Mouse (Mus musculus): Measurements from ENCODE around the gene Mrpl16.

Gene Mrpl16

GRCm38 (mm10) chr19:11770205-11770892 lies at the start of gene Mrpl16:
Mrpl16 (plus strand) TSS chr19:11770391.
- DNase-seq = peak; percentile 91 to 92

DNA sequence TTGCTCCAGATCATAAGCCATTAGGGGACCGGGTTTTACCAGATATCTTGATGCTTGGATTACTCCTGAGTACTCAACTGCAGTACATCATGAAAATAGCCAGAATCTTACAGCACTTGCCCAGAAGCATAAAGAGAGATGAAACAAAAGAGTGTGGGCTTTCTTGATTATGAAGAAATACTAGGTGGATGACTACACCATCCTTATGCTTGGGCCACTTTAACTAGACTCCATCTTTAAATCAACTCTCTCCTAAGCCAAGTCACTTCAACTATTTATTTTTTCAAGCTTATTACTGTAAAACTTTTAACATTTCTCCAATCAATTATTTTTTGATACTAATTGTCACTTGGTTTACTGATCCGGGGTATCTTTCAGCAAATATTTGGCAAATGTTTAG lies 46.3 kb upstream of the Mrpl16 start:
- no peak for DNase-seq

DNA sequence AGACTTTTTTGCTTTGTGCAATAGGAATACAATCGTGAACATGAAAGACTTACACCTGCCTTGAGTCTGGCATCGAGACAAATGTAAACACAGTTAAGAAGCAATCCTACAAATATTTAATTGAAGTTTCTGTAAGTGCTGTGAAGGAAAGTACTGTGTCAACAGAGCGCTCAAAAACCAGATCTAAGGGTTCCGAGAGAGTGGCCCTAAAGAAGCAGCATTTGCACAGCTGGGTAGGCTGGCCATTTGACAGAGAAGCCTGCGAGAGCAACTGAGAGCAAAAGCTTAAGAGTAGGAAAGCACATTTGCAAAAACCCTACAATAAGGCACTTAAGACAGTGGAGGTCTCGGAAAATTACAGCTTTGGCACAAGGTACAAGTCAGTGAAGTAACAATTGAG lies 45.9 kb upstream of the Mrpl16 start:
- no peak for DNase-seq

- no peak for DNase-seq
These were observed 44.3 kb upstream of the Mrpl16 start for GRCm38 (mm10) chr19:11725915-11726314.

GRCm38 (mm10) chr19:11727304-11727703 lies 42.9 kb upstream of the Mrpl16 start:
- DNase-seq = no peak

GRCm38 (mm10) chr19:11730278-11730677 lies 39.9 kb upstream of the Mrpl16 start:
- no peak for DNase-seq

GRCm38 (mm10) chr19:11736455-11736854 lies 33.7 kb upstream of the Mrpl16 start:
- no peak for DNase-seq

GRCm38 (mm10) chr19:11745680-11746079 lies 24.5 kb upstream of the Mrpl16 start:
- DNase-seq = no peak

DNA sequence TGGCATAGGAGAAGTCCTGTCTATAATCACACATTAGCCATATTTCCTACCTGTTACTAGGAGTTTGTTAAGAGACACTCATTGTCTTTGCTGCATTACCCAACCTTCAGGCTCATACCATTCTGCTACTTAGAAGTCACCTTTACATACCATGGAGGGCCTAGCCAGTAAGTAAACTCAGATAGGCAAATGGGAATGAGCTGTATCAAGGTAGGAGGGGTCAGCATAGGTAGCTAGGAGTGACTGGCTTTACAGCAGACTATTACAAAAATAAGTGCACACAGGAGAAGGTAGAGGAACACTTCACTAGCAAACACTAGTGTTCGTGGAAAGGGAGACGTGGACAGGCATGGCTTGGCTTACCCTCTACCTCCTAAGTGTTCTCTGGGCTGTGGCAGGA lies 22.9 kb upstream of the Mrpl16 start, which contains the start of gene Gif:
Gene Gif, plus strand, starts transcription at position 257 of the 400 bp plus-strand sequence.
- no peak for DNase-seq

DNA sequence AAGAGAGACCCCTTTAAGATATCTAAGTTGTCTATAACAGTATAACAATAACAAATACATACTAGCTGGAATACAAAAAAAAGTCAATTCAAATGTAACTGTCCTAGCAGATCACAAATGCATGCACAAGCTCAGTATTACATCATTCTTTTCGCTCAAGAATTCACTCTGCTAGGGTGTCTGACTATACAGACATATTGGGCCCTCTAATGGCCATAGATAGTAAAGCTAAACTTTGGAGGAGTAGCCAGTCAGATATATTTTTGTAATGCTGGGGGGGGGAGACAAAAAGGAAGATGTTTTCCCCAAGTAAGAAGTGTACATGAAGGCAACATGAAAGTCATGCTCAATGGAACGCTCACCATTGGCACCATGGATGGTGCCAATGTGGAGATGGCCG lies 5.1 kb upstream of the Mrpl16 start:
- no peak for DNase-seq

- no peak for DNase-seq
These were observed 3.8 kb upstream of the Mrpl16 start for GRCm38 (mm10) chr19:11766413-11766812.

GRCm38 (mm10) chr19:11768163-11768562 lies 2.0 kb upstream of the Mrpl16 start:
- DNase-seq = peak in 1 of 2 experiments; percentile 39

DNA sequence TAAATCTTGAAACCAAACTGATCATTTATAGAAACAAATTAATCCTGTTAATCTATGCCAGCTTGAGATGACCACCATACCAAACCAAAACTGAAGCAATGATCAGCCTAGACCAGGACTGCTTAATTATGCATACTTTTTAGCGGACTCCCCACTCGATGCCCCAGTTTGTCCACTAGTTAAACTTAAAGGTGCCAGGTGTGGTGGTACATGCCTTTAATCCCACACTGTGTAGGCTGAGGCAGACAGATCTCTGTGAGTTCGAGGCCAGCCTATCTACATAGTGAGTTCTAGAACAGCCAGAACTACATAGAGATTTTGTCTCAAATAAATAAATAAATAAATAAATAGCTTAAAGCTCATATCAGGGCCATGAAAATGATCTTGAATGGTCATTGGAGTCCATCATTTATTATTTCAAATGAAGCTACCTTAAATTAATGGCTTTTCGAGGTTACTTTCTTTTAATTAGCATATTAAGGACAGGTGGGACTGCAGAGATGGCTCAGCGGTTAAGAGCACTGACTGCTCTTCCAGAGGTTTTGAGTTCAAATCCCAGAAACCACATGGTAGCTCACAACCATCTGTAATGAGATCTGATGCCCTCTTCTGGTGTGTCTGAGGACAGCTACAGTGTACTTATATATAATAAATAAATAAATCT lies 802 bp upstream of the Mrpl16 start:
- DNase-seq = no peak

DNA sequence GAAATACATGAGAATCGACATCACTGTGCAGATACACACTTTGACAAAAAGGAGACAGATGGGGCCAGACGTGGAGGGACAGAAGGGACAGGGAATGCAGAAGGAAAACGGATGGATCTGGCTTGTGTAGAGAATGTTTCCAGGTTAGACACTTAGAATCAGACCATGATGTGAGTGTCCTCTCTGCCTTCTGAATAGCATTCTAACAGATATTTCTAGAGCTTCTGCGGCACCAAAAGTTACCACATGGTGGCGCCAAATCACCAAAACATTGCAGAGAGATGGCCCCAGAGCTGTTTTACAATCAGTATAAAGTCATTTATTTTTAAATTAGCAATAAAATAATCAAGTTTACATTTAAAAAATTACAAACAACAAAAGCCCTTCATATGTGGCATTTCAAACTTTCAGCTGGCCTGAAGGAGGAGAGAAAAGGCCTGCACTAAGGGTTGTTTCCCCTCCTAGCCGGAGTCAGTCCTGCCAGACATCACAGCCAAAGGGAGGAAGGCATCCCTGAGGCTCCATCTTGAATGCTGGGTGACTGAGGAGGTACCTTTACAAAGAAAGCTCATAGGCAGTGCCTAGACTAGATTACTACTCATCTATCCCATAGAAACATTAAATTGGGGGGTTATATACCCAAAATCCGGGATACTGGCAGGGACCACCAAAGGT lies 7.1 kb downstream of the Mrpl16 start:
- DNase-seq = peak; percentile 66 to 79

DNA sequence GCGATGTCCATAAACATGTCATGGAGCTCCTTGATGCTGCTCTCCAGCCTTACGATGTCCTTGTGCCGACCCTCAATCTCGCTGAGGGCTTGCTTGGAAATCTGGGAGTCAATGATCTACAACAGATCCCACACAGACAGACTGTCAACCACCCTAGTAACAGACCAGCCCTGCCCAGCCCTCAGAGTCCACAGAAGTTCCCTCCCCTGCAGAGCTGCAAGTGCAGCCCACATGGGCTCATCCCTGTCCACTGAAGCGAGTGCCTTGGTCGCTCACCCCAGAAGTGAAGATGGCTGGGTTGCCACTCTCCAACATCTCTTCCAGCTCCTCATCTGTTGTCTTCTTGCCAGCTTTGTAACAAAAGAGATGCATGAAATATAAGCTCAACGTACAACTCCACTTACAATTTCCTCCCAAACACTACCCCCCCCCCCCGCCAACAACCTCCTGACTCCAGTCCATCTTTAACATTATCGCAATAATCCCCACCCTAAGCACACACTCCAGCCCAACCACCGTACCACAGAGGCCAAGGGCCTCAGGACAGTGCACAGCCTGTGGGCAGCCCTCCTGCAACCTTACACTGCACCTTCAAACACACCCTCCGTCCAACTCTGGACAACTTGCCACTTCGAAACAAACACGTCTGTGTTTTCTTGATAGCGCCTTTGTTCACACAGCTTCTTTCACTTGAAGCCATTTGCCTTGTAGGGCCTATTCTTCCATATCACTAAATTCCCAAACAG lies 15.4 kb downstream of the Mrpl16 start:
- no peak for DNase-seq

DNA sequence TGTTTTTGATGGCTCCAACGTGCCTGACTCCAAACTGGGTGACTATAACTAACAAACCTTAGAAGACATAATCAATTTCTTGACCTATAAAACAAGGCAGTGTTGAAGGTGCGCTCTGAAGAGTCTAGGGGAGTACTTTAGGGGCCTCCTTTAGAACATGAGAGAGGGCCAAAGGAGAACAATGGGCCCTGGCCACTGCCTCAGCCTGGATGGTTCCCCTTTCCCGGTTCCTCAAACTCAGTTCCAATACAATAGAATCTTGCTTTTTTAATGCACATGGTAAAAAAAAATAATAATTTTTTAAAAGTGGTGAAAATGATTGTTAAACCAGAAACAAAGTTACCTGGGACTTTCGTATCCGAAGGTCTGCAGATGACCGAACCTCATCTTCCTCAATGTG lies 17.6 kb downstream of the Mrpl16 start:
- DNase-seq = no peak

- no peak for DNase-seq
These were observed 18.7 kb downstream of the Mrpl16 start for GRCm38 (mm10) chr19:11788876-11789275.

DNA sequence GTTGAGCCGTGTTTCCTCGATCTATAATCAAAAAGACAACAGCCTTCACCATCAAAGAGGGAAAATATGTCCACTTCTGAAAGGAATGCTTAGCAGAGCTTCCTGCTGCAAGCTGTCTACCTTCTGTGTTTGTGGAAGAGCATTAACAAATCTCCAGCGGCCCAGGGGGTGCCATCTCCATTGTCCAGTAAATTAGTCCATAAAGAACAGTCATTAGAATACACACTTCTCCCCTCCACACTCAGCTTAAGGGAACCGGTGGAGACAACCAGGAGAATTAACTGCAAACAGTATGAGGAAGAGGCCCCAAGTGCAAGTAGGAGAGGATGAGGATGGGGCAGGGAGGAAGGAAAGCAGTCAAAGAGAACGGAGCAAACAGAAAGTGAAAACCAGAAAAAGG lies 21.6 kb downstream of the Mrpl16 start:
- DNase-seq = no peak

GRCm38 (mm10) chr19:11793741-11794359 lies 23.7 kb downstream of the Mrpl16 start:
- no peak for DNase-seq

DNA sequence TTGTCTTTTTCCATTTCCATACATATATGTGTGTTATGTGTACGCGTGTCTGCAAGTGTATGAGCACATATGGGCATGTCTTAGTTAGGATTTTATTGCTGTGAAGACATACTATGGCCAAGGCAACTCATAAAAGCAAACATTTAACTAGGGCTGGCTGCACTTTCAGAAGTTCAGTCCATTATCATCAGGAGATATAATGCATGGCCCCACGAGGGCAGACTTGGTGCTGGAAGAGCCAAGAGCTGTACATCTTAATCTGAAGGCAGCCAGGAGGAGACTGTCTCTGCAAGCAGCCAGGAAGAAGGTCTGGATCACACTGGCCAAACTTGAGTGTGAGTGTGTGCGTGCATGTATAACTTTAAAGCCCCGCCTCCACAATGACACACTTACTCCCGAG lies 24.3 kb downstream of the Mrpl16 start:
- no peak for DNase-seq

DNA sequence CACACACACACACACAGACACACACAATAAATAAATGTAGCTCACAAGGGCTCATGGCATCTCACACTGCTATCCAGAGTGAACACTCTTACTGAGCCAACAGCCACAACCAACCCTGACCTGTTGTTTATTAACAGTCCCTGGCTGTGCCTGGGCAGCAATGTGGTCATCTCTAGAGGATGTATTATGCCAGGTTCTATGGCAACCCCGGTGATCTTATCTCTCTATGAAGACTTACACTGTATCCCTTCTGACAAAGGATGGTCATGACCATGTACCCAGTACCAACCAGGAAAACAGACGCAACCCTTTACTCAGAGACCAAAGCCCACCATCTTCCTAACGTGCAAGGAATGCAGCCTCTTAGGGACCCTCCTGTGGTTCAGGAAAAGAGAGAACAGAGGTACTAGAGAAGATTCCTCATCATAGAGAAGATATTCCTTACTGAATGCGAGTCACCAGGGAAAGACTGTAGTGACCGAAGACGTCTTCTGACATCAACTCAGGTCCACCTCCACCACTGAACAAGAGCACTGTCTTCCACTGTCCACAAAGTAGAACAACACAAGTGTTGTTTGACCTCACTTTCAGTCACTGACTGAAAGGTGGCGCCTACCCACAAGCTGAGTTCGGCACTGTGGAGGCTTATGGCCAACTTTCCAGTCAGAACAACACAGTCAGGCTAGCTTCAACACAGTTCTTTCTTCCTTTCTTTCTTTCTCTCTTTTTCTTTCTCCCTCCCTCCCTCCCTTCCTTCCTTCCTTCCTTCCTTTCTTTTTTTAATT lies 30.5 kb downstream of the Mrpl16 start:
- no peak for DNase-seq

- DNase-seq = no peak
These were observed 34.2 kb downstream of the Mrpl16 start for GRCm38 (mm10) chr19:11804423-11804822.

Data from cerebellum, postnatal 25 days (tissue).